Mouse (Mus musculus) c-Kit-positive CD71-positive TER-119-negative erythroid progenitor cells, embryonic 14.5 days (primary cell): Measurements from ENCODE around the gene Wbp2.
A peak's percentile ranks its signal among the peaks of the same experiment; 100 is the strongest.
"Not testable (repeated sequence)": the region's sequence is repeated elsewhere in the genome, so short reads cannot be mapped to it uniquely, and the experiment has no call there.

Experiments used
- DNase-seq: peaks from one replicate; pipeline ENCODE4 v3.0.0-alpha.2; 2013; ENCODE audit warnings: low read depth

Gene Wbp2

DNA sequence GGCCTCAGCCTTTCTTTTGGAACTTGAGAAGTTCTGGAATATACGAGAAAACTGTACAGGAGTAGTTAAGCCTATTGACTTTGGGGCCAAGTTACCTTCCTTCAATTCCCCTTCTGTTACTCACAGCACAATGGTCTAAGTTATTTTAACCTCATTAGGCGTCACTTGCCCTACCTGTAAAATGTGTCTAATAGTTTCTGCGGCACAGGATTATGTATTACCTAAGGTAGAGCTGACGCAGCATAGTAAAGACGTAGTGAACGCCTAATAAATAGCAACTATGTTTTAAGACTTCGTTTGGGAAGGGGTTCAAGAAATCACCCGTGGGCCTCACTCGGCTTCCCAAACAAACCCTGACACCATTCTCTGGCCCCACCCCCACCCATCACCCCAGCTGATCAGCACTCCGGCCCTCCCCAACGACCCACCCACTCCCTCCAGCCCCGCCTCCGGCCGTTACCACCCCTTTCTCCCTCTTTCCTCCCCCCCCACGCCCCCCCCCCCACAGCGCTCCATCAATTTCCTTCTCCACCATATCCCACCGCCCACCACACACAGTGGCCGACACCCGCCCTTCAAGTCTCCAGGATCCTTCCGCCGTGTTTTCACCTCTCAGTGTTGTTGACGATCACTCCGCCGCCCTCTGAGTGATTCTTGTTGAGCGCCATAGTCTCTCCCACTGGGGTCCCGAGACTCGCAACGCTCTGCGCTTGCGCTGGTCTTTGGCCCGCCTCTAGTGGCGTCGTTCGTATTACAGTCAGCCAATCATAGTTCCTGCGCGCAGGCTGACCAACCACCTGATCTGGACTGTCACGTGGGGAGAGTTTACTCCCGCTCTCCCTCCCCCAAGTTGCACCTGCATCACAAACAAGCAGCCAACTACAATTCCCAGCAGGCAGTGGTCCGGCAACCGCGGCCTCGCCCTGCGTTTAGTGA lies at the start of gene Wbp2:
Gene Wbp2 (minus strand): TSS at position 738 of the 936 bp plus-strand sequence.
- peak; percentile 97 for DNase-seq

GRCm38 (mm10) chr11:116134171-116134570 lies 47.4 kb upstream of the Wbp2 start:
- DNase-seq = no peak

GRCm38 (mm10) chr11:116133497-116133896 lies 46.7 kb upstream of the Wbp2 start:
- DNase-seq = no peak

GRCm38 (mm10) chr11:116132366-116133333 lies 45.9 kb upstream of the Wbp2 start:
- no peak for DNase-seq

GRCm38 (mm10) chr11:116131349-116132170 lies 44.8 kb upstream of the Wbp2 start:
- no peak for DNase-seq

GRCm38 (mm10) chr11:116130488-116131205 lies 43.9 kb upstream of the Wbp2 start, which contains the start of gene Trim65:
TSS of gene Trim65 (minus strand) at chr11:116131128.
- DNase-seq = peak; percentile 78

GRCm38 (mm10) chr11:116129993-116130487 lies 43.2 kb upstream of the Wbp2 start:
- no peak for DNase-seq

DNA sequence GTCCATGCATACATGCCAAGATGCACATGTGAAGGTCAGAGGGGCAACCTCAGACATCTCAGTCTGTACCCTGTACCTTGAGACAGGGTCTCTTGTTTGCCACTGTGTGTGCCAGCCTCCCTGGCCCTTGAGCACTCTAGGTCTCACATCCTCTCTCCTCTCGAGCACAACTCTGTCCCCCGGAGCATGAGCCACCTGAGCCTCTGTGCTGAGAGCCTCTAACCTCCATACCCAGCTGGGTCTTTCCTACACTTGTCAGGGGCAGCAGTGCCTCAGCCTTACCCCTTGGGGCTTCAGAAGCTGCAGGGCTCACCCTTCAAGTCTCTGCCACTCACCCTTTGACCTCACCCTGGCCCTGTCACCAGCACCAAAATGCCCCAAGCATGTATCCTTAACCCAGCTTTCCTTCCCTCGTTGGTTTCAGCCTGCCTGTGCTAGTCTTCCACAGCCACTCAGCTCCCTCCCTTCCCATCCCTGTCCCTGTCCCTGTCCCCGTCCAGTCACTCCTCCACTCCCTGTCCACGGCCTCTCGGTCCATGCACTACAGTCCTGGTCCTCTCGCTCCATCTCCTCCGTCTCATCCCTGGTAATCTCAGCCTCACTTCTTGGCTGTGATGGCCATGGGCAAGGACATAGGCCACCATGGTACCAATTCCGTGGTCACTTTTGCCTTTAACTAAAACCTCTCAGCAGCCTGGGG lies 42.4 kb upstream of the Wbp2 start:
- DNase-seq = no peak

DNA sequence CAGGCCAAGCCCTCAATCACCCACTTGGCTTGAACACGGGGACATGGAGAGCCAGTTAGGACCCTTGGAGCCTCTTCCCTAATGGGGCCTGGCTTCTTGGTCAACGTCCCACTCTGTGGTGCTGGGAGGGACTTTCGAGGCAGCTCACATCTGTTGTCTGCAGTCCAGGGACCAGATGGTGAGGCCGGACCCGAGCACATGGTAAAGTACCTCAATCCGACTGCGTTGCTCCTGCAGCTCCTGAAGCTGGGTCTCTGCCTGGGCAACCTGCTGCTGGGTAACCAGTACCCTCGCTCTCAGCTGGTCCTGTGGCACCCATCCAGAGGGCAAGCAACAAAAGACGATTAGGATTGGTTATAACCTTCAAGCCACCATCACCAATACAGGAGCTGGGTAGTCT lies 41.2 kb upstream of the Wbp2 start:
- no peak for DNase-seq

DNA sequence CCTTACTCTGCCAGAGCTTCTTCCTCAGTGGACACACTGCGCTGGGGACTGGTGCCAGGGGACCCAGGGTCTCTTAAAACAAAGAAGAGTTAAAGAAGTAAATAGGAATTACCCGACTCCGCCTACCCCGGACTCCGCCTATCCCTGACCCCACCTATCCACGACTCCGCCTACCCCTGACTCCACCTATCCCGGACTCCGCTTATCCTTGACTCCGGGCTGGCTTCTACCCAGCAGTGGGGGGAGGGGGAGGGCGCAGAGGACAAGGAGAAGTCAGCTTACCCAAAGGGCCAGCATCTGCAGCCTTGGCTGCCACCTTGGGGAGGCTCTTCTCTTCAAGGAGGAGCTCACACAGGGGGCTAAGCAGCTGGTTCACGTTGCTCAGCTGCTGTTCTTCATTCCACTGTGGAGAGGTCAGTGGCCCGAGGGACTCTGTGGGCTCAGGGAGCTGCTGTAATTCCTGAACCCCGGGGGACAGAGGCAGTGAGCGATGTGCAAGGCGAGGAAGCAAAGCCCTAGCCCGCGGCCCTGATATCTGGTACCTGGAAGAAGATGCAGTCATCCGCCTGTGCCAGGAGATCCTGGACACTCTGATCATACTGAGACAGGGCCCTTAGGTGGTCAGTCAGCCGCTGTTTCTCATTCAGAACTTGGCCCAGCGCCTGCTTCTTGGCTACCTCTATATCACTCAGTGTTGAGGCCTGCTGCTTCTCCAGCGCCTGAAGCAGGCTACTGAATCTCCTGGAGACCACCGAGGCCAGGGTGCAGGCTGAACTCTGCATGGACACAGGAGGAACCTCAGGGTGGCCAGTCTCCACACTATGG lies 40.6 kb upstream of the Wbp2 start, which contains the start of gene Trim47:
Gene Trim47 (minus strand): TSS at position 55 of the 825 bp plus-strand sequence.
- DNase-seq = no peak

DNA sequence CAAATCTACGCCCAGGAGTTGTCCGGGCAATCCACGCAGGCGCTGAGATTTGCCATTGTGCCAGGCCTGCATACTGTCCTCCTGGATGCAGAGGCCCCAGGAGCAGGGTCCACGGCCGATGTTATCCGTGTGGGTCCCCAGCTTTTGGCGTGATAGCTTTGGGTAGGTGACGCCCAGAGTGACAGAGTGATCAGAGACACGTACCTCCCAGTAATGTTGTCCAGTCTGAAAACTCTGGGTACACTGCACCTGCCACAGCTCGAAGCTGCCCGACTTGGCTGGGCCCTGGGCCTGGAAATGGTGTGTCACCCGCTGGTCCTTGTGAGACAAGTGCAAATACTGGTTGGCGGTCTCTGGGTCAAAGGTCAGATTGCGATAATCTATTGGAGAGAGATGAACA lies 39.5 kb upstream of the Wbp2 start:
- DNase-seq = no peak

- not testable (repeated sequence) for DNase-seq
These were observed 35.0 kb upstream of the Wbp2 start for GRCm38 (mm10) chr11:116121731-116122245.

DNA sequence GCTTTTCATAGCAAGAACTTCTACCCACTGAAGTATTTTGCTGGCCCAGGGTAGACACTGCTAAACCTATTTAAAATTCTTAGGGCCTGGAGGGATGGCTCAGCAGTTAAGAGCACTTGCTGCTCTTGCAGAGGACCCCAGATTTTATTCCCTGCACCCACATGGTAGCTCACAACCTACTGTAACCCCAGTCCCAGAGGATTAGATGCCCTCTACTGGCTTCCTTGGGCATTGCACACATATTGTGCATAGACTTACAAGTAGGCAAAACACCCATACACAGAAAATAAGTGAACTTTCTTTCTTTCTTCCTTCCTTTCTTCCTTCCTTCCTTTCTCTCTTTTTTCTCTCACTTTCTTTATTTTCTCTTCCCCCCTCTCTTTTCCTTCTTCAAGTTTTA lies 31.0 kb upstream of the Wbp2 start:
- no peak for DNase-seq

DNA sequence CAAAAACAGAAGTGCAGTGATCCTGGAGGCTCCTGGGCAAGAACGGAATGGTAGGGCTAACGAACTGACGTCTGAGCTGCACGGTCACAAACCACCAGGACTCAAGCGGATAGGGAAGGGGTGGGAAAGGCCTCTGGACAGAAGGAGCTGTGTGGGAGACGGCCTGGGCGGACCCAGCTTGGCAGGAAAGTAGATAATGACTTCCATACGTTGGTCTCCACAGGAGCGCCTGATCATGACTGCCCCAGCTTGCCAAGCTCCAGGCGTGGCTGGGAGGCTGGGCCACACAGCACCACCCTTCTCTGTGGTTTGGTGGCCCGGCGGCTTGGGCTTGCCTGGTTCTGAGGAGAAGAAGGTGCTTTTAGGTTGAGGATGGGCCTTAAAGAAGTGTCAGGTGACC lies 30.4 kb upstream of the Wbp2 start:
- DNase-seq = no peak

- DNase-seq = no peak
These were observed 24.9 kb upstream of the Wbp2 start for GRCm38 (mm10) chr11:116111611-116112203.

DNA sequence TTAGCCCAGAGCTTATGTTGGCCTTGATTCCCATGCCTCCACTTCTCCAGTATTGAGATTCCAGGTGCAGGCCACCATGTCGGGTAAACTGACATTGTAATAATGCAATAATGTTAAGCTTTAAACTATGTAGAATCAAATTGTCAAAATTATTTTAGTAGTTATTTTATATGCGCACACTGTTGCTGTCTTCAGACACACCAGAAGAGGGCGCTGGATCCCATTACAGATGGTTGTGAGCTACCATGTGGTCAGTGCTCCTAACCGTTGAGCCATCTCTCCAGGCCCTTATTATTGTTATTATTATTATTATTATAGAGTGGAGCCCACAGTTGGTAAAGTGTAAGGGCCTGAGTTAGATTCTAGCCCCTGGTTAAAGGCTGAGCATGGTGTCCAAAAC lies 24.3 kb upstream of the Wbp2 start:
- DNase-seq = no peak

DNA sequence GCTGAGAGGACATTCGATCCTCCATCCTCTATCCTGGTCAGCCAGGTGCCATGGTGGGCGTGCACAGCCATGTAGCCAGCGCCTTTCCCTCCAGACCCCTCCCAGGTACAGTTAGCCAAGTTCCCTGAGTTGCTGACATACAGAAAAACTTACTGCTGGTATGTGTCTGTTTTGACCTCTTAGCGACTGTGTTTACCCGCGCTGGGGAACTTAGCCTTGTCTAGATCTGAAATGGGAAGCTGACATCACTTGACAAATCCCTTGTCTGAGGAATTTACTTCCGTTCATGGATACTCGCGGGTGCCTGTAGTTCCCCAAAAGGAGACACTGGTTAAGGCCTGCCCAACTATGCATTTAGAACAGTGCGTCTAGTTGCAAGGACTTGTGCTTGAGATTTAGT lies 23.7 kb upstream of the Wbp2 start:
- DNase-seq = no peak

DNA sequence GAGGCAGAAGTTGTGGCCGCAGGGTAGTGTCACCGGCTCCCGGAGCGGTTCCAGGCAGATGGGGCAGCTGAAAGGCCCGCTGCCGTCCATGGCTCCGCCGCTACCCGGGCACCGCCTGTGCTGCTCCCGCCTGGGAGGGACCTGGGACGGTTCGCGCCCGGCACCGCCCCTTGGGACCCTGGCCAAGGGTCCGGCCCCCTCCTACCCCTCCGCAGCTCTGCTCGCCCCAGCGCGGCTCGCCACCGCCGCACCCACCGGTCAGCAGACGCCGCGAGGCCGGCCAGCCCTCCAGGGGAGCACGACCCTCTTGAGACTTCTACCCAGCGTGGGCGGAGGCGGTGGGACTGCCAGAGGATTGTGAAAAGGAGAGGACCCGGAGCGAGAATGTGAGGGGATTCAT lies 23.3 kb upstream of the Wbp2 start:
- DNase-seq = no peak
